Mouse (Mus musculus) gastrocnemius, adult 2 months (tissue): ENCODE data around the gene Msl3. TPM values are rescaled to one million over a fixed set of nuclear protein-coding genes. Genes with fewer than 3 reads are reported as not detected.
"Not testable (repeated sequence)": the region's sequence is repeated elsewhere in the genome, so short reads cannot be mapped to it uniquely, and the experiment has no call there.

Experiments used
- DNase-seq: peaks from one replicate; pipeline ENCODE4 v3.0.0; 2022
- H3K27ac ChIP-seq: fragments of 200-600 bp; 2 replicates; pipeline ENCODE4 v1.8.1; 2022; ENCODE audit warnings: mild to moderate bottlenecking
- H3K4me3 ChIP-seq: fragments of 200-600 bp; 2 replicates; pipeline ENCODE4 v1.8.1; 2022; ENCODE audit warnings: mild to moderate bottlenecking, moderate library complexity
- CTCF ChIP-seq: fragments of 200-600 bp; IDR thresholded peaks from 2 replicates; pipeline ENCODE4 v1.8.1; 2022; ENCODE audit warnings: antibody characterized with exemption, mild to moderate bottlenecking, moderate library complexity
- intact Hi-C: fragments of 180-260 bp; cut with DNase I; formaldehyde crosslinking; loops from one replicate; pipeline ENCODE4 v1.15.1; 2025
- long read RNA-seq, 2 experiments: library from polyadenylated mRNA; stranded (forward); transcript quantifications; one replicate each; pipeline ENCODE4 v2.0.0; 2021
- total RNA-seq, 2 experiments: library from RNA; stranded (reverse); gene quantifications; 2 replicates each; pipeline ENCODE4 v1.2.3; 2021

The Msl3 gene
- total RNA-seq = 10 to 100 TPM; 40.1 to 44.2 TPM
- long read RNA-seq, experiment 1, transcript Msl3-202 (12 exons, 2,316 nt) = minor isoform, 6 of 35 reads
- long read RNA-seq, experiment 1, transcript Msl3-201 (13 exons, 2,399 nt) = major isoform, 13 of 35 reads
- long read RNA-seq, experiment 1, partial matches to known transcripts = 7 of 35 reads
- long read RNA-seq, experiment 1, other reads (novel, unspliced or antisense) = 9 of 35 reads
- long read RNA-seq, experiment 2, transcript Msl3-201 (13 exons, 2,399 nt) = major isoform, 7 of 35 reads
- long read RNA-seq, experiment 2, partial matches to known transcripts = 12 of 35 reads
- long read RNA-seq, experiment 2, other reads (novel, unspliced or antisense) = 14 of 35 reads

DNA sequence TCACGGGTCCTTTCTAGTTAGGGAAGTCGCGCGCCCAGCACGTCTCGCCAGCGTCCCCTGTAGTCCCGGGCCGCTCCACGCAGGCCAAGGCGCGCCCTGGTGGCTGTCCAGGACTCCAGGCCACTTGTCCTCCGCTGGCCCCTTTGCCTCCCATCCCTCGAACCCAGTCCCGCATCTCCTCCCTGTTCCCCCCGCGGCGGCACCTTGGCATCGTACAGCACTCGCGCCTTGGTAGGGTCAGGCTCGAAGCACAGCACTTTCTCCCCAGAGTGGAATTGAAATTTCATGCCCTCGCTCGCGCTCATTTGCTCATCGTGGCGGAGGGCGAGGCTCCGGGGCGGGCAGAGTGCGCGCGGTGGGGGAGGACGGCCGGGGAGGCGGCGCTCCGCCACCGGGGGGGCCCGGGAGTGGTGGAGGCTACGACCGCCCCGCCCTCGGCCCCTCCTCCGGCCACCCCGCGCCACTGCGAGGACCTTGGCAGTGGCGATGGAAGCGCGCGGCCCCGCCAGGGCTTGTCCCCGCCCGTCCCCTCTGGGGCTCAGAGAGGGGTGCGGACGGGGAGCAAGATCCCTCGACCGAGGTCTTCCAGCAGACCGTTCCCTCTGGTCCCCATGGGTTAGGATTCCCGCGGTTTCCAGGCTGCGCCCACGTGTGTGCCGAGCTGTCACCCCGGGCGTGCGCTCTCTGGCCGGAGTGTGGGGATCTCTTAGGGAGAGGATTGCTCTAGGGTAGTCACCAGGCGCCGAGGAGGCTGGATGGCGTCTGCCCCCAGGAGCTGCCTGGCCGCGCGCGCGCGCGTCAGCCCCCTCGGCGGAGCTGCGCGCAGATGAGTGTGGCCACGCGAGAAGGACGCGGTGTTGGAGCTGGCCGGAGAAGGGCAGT lies at the start of gene Msl3:
Gene Msl3, minus strand, starts transcription at position 374 of the 882 bp plus-strand sequence.
- peak within 1 kb of the TSS; percentile 90 for H3K4me3 ChIP-seq
- peak within 1 kb of the TSS; percentile 98 for H3K27ac ChIP-seq
- TF ChIP-seq CTCF = peak; percentile 50
- peak; percentile 94 for DNase-seq
- intact Hi-C loops = no loop called here

GRCm38 (mm10) chrX:168717969-168718368 lies 44.3 kb upstream of the Msl3 start:
- intact Hi-C loops = loop anchor here (1.0 to 10.0 kb wide), 3 partner anchors 77 to 367 kb away; partner anchors contain the start of gene Arhgap6
- no peak overlapping the region for H3K4me3 ChIP-seq
- TF ChIP-seq CTCF = peak; percentile 69
- H3K27ac ChIP-seq = no peak overlapping the region
- DNase-seq = no peak

GRCm38 (mm10) chrX:168674407-168674962 lies 787 bp upstream of the Msl3 start:
- Histone ChIP-seq H3K27ac (peak overlapping the region; percentile 98), H3K4me3 (peak overlapping the region; percentile 90)
- intact Hi-C loops = no loop called here
- DNase-seq = peak; percentile 16
- no peak for TF ChIP-seq CTCF

DNA sequence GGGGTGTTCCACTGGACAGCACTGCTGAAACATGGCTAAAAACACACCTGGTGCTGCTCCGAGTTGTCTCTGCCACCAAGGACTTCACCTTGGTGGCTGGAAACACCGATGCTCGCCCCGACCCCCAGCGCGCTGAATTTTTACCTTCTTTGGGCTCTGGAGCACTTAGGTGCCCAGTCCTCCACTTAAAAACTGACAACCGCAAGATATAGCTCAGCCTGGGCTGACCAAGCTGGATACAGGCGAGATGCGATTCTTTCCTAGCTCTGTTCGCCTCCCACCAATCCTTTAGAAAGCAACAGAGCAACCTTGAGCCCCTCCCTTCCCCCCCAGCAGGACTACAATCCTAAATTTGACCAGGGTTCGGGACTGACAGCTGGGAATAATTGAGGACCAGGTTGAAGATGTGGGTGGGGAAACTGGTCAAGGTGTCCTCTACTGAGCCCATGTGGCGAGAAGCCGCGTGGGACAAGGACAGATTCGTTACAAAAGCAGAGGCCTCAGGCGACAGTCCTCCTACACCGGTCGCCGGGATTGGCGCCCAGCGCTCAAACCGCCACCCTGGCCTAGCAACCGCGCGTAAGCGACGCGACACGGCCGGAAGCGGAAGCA lies 679 bp downstream of the Msl3 start:
- no peak for TF ChIP-seq CTCF
- peak; percentile 18 for DNase-seq
- intact Hi-C loops = no loop called here
- Histone ChIP-seq H3K4me3 (peak overlapping the region; percentile 90), H3K27ac (peak overlapping the region; percentile 98)

- Histone ChIP-seq H3K4me3 (peak overlapping the region; percentile 90), H3K27ac (peak overlapping the region; percentile 98)
- intact Hi-C loops = no loop called here
- peak; percentile 64 for DNase-seq
- TF ChIP-seq CTCF = no peak
Observed at GRCm38 (mm10) chrX:168672425-168672824, 1.3 kb downstream of the Msl3 start.

GRCm38 (mm10) chrX:168663982-168664689 lies 9.6 kb downstream of the Msl3 start:
- TF ChIP-seq CTCF = peak; percentile 33; the same call in 1 of the 2 replicates
- no peak overlapping the region for H3K4me3 ChIP-seq
- intact Hi-C loops = loop anchor here (5.0 kb wide), 1 partner anchor 273 kb away; no protein-coding TSS in a partner anchor
- peak; percentile 46 for DNase-seq
- H3K27ac ChIP-seq = peak overlapping the region; percentile 57

- TF ChIP-seq CTCF = no peak
- DNase-seq = no peak
- intact Hi-C loops = loop anchor here (5.0 kb wide), 1 partner anchor 277 kb away; no protein-coding TSS in a partner anchor
- Histone ChIP-seq H3K4me3 (no peak overlapping the region), H3K27ac (no peak overlapping the region)
Observed at GRCm38 (mm10) chrX:168660236-168660635, 13.5 kb downstream of the Msl3 start.

GRCm38 (mm10) chrX:168659803-168660202 lies 13.9 kb downstream of the Msl3 start:
- H3K4me3 ChIP-seq, H3K27ac ChIP-seq, DNase-seq: not testable (repeated sequence)
- intact Hi-C loops = loop anchor here (5.0 to 10.0 kb wide), 2 partner anchors 277 to 665 kb away; partner anchors contain the start of gene Hccs
- TF ChIP-seq CTCF = peak; percentile 59

- no peak overlapping the region for H3K27ac ChIP-seq
- H3K4me3 ChIP-seq = no peak overlapping the region
- no peak for TF ChIP-seq CTCF
- no peak for DNase-seq
- intact Hi-C loops = loop anchor here (10.0 kb wide), 1 partner anchor 666 kb away; the partner anchor contains the start of gene Hccs
Observed at GRCm38 (mm10) chrX:168659275-168659674, 14.4 kb downstream of the Msl3 start.

DNA sequence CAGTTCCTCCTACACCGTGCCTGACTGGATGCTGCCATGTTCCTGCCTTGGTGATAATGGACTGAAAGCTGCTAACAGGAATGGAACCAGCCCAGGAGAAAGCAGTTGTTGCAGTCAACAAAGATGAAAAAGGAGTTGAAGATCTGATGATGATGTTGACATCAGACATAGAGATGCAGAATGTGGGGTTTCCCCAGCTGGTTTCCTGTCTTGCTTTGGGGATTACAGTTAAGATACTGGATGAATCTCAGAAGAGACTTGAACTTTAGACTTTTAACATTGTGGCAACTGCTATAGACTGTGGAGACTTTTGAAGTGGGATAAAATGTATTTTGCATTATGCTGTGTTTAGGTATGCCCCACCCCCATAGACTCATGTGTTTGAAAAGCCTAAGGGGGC lies 15.9 kb downstream of the Msl3 start:
- no peak overlapping the region for H3K27ac ChIP-seq
- no peak overlapping the region for H3K4me3 ChIP-seq
- intact Hi-C loops = loop anchor here (10.0 kb wide), 1 partner anchor 667 kb away; the partner anchor contains the start of gene Hccs
- DNase-seq = no peak
- no peak for TF ChIP-seq CTCF

DNA sequence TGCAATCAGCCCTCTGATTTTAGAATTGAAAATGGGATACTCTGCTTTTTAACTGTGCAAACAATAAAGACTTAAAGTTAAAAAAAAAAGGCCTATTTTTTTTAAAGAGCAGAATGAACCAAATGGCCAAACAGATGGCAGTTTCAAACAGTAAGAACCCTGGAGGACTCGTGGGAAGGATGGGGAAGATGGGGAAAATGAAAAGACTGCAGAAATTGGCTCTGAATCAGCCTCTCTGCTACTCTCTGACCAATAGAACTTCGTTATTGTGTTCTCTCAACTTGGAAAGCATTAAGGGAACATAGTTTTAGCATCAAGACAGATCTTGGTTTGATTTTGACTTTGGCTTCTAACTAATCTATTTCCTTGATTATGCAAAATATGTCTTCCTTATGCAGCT lies 24.4 kb downstream of the Msl3 start:
- DNase-seq = no peak
- Histone ChIP-seq H3K4me3 (no peak overlapping the region), H3K27ac (no peak overlapping the region)
- no peak for TF ChIP-seq CTCF
- intact Hi-C loops = no loop called here
